Mouse (Mus musculus) cerebellum, adult 11 months (tissue): ENCODE data around the gene Crocc.

Source experiments
- DNase-seq: peaks from one replicate; pipeline ENCODE4 v3.0.0; 2022

Gene Crocc

DNA sequence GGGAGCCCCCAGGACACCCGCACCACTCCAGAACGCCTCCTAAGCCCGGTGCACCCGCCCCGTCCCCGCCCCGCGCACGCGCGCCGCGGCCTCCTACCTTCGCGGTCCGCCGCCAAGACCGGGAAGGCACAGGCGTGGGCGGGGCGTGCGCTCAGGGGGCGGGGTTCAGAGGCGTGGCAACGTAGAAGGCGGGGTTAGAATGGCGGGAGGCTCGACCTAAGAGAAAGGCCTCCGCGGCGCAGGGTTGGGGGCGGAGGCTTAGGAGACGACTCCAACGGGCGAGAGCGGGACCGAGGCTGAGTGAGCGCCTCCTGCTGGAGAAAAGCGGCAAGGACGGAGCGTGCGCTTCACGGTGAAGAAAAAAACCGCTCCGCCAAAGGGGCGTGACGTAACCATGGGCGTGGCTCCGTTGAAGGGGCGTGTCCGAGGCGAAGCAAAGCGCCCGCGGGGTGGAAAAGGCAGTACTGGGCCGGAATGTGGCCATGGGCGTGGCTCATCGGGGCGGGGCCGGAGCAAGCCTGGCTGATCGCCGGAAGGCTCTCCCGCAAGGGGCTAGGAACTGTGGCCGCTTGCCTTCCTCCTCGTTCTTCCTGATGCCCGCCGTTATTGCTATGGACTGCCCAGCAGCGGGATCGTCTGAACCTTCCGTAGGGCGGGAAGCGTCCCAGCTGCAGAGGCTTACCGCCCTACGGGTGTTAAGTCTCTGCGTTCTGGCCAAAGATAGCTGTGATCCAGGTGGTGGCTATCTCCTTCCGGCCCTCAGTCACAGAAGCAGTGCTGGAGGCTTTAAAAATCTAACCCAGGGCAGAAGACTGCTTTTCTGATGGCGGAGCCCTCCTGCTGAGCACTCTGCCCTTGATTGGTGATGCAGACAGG lies at the start of gene Crocc:
TSS of gene Crocc (minus strand) at position 125 of the 876 bp plus-strand sequence.
- DNase-seq: peak; percentile 99

GRCm38 (mm10) chr4:141108196-141108732 lies 47.9 kb upstream of the Crocc start:
- no peak for DNase-seq

- DNase-seq: no peak
Measured at GRCm38 (mm10) chr4:141106526-141107183, 46.3 kb upstream of the Crocc start.

- no peak for DNase-seq
Measured at GRCm38 (mm10) chr4:141101855-141102254, 41.5 kb upstream of the Crocc start.

- DNase-seq: no peak
Measured at GRCm38 (mm10) chr4:141101291-141101690, 40.9 kb upstream of the Crocc start.

DNA sequence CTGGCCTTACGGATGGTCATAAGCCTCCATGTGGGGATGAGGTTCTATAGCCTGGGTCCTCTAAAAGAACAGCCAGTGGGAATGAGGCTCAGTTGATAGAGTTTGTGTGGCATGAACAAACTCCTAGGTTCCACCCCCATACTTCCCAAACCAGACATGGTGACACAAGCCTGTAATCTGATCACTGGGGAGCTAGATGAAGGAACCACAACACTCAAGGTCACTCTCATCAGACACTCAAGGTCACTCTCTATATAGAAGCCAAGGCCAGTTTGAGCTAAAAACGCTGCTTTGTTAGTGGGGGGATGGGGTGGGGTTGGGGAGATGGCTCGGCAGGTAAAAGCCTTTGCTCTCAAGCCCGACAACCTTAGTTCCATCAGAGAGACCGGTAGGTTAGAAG lies 39.6 kb upstream of the Crocc start:
- DNase-seq: no peak

DNA sequence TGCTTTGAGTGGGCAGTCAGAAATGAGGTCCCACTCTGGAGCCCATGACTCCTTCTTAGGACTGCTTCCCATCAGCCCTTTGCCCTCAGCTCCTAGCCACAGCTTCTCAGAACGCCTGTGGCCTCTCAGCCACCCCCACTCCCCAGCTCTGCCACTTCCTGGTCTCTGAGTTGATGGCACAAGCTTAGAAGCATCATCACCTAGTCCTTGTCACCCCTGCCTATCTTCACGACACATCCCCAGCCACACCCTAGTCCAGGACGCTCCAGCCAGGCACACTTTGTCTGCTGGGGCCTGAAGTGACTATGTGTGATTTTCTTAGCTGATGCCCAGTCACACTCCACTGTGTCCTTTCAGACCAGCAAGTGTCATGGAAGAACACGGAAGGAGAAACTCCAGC lies 38.6 kb upstream of the Crocc start:
- DNase-seq: no peak

- no peak for DNase-seq
Measured at GRCm38 (mm10) chr4:141096710-141097109, 36.4 kb upstream of the Crocc start.

- DNase-seq: no peak
Measured at GRCm38 (mm10) chr4:141095016-141095415, 34.7 kb upstream of the Crocc start.

DNA sequence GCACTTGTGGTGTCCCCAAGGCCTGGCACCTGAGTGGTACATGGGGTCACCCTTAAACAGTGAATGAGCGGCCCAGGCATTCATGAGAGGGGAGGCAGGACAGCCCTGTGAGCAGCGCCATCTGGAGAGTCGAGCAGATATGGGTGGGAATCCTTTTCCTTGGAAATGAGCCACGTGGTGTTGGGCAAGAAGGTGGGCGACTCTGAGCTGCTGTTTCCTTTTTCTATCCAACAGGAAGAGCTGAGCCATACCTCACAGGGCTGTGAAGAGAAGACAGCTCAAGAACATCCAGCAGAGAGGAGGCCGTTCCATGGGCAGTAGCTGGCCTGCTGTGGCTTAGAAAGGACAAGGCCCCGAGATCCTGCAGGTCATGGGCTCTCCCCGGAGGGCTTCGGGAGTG lies 28.4 kb upstream of the Crocc start:
- DNase-seq: no peak

DNA sequence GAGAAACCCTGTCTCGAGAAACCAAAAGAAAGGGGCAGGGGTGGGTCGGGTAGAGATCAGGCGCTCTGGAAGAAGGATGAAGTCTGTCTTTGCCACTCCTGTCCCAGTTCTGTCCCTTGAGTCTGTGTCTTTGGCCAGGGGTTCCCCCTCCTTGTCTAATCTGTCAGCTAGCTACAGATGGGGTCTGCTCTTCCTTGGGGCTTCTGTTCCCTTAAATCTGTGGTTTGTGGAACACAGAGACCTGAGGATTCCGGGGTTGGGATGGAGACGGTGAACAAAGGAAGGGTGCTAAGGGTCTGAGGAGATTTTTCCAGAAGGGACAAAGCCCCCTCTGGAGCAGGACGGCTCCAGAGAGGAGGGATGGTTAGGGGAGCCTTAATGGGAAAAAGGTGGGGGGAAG lies 27.7 kb upstream of the Crocc start, which contains the start of gene Spata21:
TSS of gene Spata21 (plus strand) at position 301 of the 400 bp plus-strand sequence.
- DNase-seq: no peak

GRCm38 (mm10) chr4:141086862-141087261 lies 26.5 kb upstream of the Crocc start:
- no peak for DNase-seq

DNA sequence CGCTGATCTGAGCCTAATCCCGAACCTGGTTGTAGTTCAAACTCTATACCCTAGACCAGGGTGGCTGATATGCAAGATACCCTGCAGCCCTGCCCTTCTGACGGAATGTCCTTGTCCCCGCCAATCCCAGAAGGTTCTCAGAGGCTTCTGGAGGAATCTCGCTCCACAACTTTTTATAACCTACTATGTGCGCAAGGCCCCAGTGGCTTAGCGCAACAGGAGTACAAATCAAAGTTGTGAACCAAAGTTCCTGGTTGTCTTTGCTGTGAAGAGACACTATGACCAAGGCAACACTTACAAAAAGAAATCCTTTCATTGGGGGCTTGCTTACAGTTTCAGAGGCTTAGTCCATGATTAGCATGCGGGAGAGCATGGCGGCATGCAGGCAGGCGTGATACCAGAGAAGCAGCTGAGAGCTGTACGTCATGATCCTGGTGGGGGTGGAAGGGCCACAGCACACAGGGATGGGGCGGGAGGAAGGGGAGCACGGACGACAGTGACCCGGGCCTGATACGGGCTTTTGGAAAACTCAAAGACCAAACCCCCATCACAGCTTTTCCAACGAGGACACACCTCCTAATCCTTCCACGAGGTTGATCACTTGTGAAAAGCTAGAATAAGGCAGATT lies 18.3 kb upstream of the Crocc start:
- DNase-seq: no peak

GRCm38 (mm10) chr4:141077681-141078509 lies 17.5 kb upstream of the Crocc start, which contains the start of gene Necap2:
TSS of gene Necap2 (minus strand) at chr4:141078357.
- peak; percentile 92 for DNase-seq

DNA sequence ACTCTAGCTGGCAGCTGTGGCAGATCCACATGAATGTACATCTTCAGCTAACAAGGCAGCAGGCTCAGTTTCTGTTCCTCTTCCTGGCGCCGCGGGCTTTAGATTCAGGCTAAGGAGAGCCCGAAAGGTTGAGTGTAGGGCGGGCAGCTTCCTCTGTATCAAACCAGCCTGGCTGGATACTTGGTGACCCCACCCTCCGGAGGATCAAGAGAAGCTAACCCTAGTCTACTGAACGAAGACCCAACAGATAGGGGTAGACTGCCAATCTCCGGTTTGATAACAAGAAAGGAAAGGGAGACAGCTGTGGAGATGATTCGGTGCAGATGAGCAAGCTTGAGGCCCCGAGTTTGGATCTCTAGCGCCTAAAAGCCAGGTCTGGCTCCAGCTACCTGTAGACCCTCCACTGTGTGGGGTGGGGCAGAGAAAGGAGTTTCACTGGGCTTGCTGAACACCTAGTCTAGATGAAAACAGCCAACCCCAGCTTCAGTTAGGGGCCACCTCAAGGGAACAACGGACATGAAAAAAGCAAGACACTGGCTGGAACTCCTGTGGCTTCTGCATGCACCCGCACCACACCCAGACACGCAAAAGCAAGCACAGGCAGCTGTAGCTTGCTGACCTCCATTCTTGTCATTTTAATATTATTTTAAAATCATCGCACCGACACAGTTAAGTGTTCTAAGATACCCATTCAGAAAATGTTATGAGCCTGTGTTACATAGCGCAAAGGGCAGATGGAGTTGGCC lies 16.6 kb upstream of the Crocc start:
- no peak for DNase-seq

DNA sequence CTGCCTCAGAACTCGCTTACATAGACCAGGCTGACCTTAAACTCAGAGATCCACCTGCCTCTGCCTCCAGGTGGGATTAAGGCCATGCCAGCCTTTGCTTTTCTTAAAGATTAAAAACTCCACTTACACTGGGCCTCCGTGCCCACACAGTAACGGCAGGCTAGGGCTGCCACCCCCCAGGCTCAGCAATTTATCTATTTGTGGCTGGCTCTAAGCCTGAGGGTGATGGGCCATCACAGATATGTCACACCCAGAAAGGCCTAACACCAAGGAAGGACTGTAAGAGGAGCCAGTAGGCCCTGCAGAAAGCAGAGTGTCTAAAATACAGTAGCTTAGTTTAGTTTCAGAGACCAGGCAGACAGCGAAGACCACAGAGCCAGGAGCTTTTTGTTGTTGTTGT lies 13.8 kb upstream of the Crocc start:
- no peak for DNase-seq

- DNase-seq: no peak
Measured at GRCm38 (mm10) chr4:141073661-141074060, 13.3 kb upstream of the Crocc start.

GRCm38 (mm10) chr4:141072502-141072901 lies 12.2 kb upstream of the Crocc start:
- no peak for DNase-seq

- DNase-seq: peak; percentile 61
Measured at GRCm38 (mm10) chr4:141069731-141070130, 9.4 kb upstream of the Crocc start.

DNA sequence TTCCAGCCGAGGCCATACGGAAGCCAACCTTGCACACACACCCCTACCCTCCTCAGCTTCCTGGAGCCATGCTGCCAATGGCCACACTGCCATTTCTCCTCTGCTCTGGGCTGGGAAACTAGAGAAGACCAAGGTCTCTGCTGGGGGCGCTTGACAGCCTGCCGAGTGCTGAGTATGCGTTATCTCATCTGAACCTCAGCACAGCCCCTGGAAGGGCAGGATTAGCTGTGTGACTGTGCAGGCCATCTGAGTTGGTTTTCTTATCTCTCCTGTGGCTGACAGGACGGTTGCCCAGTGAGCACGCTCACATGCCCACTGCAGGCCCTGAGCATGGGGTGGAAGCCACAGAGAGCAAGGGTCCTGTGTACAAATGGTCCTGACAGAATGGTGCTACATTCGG lies 8.3 kb upstream of the Crocc start:
- DNase-seq: no peak

GRCm38 (mm10) chr4:141067516-141068046 lies 7.2 kb upstream of the Crocc start:
- DNase-seq: no peak
